Mouse (Mus musculus) cerebellum, adult 2 months (tissue): Measurements from ENCODE around the gene B3galt1.

ENCODE experiments used
- CTCF ChIP-seq: fragments of 200-500 bp; IDR thresholded peaks from 2 replicates; pipeline ENCODE4 v1.5.1; 2011; ENCODE audit warnings: low read depth, mild to moderate bottlenecking, control low read depth, low read length, moderate library complexity, borderline replicate concordance; ENCODE audit not compliant: insufficient read depth
- POLR2A ChIP-seq: fragments of 200-500 bp; IDR thresholded peaks from 2 replicates; pipeline ENCODE4 v1.6.1; 2011; ENCODE audit warnings: low read length, control low read depth, borderline replicate concordance; ENCODE audit not compliant: insufficient read depth

DNA sequence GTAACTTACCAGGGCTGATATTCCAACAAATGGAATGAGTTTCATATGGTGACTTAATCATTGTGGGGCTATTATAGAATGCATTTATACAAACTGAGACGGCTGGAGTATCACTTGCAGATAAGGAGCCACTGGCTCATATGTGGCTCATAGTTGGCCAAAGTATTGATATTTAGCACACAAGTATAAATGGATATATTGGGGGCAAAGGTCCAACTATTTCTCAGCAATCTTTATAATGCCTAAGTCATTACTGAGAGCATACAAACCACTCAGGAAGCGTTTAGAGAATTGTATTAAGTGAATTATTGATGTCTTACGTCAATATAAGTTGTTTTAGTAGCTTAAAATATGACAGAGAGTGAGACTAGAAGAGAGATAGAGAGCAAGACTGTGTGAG, 234.3 kb downstream of the B3galt1 start:
- TF ChIP-seq CTCF = no peak
- TF ChIP-seq POLR2A = no peak
